Mouse (Mus musculus): ENCODE measurements at regions not wholly inside any gene's neighbourhood (a gene's known extent, or its start where the extent isn't known, plus 50 kb on each side); places are given as distances from the start of the nearest gene placed in this dataset.
"Not testable (repeated sequence)": the region's sequence is repeated elsewhere in the genome, so short reads cannot be mapped to it uniquely, and the experiment has no call there.

DNA sequence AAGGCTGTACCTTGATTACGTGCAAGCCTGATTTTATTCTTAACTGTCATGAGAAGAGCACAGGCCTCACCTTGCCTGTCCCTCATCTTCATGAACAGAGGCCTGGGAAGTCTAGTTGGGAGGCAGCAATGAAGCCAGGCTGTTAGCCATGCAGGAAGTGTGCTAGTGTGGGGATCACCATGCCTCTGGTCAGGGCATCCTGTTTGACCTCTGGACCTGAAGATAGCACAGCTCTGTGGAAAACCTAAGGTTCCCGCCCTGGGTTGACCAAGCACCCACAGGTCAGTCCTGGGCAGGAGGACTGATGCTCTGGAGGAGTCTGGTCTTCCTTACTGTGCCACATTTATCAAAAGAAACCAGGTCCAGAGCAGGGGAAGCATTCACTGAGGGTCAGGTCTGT lies 157.6 kb downstream of the Gm906 start:
- no peak for DNase-seq (ENCODE audit: low spot score)

DNA sequence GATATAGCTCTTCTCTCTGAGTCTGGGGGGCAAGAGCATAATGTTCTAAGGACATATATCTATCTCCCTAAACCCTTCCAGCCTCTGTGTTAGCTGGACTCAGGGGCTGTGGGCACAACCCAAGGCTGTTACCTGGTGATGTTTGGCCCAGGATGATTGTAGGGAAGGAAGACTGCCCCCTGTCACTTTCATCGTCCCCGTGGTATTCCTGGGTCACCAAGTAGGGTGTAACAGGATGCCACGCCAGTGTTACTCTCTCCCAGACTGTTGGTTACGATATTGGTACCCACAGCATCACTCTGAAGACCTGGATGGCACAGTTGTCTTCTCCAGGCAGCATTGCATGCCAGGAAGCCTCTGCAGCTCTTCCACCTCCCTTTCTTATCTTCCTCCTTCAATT lies 185.3 kb downstream of the Gm906 start:
- no peak for DNase-seq (ENCODE audit: low spot score)

GRCm38 (mm10) chr13:50064365-50064764 lies 185.7 kb downstream of the Gm906 start:
- not testable (repeated sequence) for DNase-seq (ENCODE audit: low spot score)

- DNase-seq (ENCODE audit: low spot score) = not testable (repeated sequence)
Observed at GRCm38 (mm10) chr13:50059676-50060075, 190.4 kb downstream of the Gm906 start.

- DNase-seq (ENCODE audit: low spot score) = not testable (repeated sequence)
Observed at GRCm38 (mm10) chr13:50059054-50059453, 191.1 kb downstream of the Gm906 start.

- not testable (repeated sequence) for DNase-seq (ENCODE audit: low spot score)
Observed at GRCm38 (mm10) chr13:50051746-50052145, 198.4 kb downstream of the Gm906 start.

- DNase-seq (ENCODE audit: low spot score) = not testable (repeated sequence)
Observed at GRCm38 (mm10) chr13:50051110-50051509, 199.0 kb downstream of the Gm906 start.

GRCm38 (mm10) chr13:50031757-50032156 lies 218.4 kb downstream of the Gm906 start:
- DNase-seq (ENCODE audit: low spot score) = peak; percentile 23

DNA sequence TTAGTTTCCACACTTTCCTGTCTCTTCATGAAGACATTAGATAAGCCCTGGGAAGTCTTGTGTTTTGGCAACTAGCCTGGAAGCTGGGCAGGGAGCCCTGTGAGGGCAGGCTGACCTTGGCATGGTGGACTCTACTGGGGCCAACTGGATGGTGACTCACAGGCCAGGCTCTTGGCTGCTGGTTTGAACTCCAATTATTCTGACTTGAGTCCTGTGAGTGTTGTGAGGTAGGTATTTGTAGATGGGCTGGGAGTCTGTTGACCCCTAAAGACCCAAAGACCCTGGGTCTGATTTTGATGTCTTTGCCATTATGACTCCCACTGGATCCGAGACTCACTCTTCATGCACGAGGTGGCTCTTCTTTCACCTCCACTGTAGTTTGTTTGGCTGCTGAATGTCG lies 208.9 kb upstream of the Gm30302 start:
- DNase-seq (ENCODE audit: low spot score) = not testable (repeated sequence)

GRCm38 (mm10) chr13:49966072-49966471 lies 167.3 kb upstream of the Gm30302 start:
- DNase-seq (ENCODE audit: low spot score) = not testable (repeated sequence)

DNA sequence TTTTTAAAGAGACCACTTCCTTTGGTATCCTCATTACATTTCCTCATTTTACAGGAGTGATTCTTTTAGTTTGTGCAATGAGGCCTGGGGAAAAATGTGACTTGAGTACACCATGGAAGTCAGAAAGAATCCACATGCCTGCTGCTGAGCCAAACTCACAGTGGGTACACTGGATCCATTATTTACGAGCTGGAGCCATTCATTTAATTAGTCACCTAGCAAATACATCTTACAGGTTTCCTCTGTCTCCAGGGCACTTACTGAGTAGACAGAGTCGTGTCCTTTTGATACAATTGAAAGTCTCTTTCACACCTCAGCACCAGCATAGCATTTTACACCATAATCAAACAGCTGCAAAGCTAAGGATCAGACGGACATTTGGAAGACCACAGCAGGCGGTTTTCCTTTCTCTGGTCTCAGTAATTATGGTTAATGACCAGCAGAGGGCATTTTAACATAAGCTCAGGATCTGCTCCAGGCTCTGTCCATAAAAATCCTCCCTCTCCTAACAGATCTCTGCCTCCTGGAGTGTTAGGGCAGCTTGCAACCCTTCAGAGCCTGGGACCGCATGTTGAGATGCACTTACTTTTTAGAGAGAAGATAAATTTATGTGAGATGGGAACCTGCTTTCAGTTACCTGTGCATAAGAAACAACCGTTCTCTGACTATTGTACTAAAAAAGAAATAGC lies 159.3 kb upstream of the Gm30302 start:
- DNase-seq (ENCODE audit: low spot score) = not testable (repeated sequence)

- no peak for DNase-seq (ENCODE audit: low spot score)
Observed at GRCm38 (mm10) chr13:49915781-49916180, 117.0 kb upstream of the Gm30302 start.
